Mouse (Mus musculus): ENCODE measurements around the gene Noc4l. TPM values are rescaled to one million over a fixed set of nuclear protein-coding genes. Genes with fewer than 3 reads are reported as not detected.

Gene Noc4l
- polyA plus RNA-seq, 1 experiment: 41.5 TPM

DNA sequence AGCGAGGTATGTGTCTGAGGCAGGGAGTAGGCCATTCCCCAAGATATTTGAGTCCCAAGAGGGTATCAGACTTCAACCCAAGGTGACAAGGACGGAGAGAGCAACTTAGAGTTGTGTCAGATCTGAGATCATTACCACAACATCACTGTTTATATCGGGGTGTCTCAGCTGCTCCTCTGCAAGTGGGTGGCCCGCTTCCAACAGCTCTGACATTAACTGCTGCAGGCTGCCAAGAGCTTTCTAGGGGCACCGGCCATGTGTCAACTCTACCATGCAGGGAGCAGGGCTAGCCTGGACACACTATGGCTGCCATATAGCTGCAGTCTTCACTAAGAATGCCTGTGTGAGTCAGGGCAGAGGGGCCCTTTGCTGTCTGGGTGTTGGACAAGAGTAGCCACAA is 43.3 kb downstream of the Noc4l start:
- no peak for DNase-seq (ENCODE audit: extremely low spot score in 1 of 2, low spot score in 1 of 2)

GRCm38 (mm10) chr5:110609425-110609824 is 43.8 kb downstream of the Noc4l start:
- DNase-seq (ENCODE audit: extremely low spot score in 1 of 2, low spot score in 1 of 2): no peak

DNA sequence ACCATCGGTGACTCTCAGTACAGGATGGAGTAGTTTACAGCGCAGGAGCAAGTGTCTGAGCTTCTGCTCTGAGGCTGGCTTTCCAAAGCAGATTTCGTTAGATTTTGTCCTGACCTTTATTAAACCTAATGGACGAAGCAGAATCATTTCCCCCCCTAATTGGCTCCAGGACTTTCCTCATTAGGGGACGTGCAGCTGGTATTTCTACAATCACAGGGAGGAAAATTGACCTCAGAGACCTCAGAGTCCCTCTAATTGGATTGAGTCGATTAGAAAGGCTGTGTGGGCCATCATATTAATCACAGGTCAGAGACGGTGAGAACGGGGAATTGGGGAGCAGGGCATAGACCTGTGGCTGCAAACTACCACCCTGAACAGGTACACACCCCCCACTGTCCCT is 44.3 kb downstream of the Noc4l start:
- no peak for DNase-seq (ENCODE audit: extremely low spot score in 1 of 2, low spot score in 1 of 2)

DNA sequence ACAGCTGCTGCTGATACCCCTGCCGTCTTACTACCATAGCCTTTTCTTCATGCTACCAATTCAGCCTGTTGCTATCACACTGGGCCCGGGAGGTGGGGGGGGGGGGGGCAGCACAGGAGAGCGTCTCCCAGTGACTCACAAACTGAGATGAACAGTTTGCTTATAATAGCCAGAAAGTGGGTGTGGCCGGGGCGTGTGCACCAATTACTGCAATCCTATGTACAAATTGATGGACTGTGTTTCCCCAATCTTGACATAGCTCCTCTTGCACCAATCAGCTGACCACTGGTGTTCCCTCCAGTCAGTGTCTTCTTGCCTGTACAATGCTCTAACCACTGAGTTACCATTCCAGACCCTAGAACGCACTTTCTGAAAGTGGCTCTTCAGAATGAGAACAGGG is 44.9 kb downstream of the Noc4l start:
- DNase-seq (ENCODE audit: extremely low spot score in 1 of 2, low spot score in 1 of 2): no peak

DNA sequence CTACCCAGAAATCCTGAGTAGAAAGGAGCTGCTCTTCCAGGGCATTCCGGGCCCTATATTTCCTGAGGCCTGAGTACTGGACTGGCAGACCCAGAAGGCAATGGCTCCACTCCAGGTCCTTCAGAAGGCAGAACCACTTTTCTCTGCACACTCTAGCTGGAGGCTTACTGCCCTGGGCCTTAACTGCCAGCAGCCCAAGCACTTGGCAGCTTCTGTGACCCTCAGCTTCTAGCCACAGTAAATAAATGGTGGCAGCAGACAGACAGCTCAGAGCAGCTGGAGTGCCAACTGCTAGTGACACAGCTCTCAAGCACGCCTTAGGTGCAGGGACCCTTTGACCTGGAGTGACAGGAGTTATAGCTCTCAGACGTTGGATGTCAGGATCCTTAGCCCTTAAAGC is 45.5 kb downstream of the Noc4l start:
- DNase-seq (ENCODE audit: extremely low spot score in 1 of 2, low spot score in 1 of 2): no peak

DNA sequence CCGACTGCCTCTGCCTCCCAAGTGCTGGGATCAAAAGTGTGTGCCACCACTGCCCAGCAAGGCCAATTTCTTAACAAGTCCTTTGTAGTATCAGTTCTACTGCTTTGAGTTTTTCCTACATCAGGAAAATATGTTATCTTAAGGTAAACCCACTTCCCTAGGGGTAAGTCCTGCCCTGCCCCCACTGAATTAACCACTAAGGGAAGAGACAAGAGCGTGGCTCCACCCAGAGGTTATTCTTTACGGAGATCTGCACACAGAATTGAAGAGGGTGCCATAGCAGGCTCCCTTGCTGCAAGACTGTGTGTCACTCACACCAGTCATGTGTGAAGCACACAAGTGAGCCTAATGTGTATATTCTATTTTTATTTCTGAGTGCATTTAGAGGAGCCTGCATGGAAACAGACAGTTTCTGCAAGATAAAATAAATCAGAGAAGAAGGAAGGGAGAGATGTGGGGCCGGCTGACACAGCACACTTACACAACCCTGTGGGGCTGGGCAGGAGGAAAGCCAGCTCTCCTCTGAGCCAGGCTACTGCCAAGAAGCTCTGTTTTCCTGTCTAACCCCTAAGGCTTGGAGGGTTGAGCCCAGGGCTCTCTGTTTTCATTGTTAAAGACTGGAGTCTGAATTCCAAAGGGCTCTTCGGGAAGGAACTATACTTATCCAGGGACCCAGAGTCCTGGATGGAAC is 47.5 kb downstream of the Noc4l start:
- DNase-seq (ENCODE audit: extremely low spot score in 1 of 2, low spot score in 1 of 2): no peak

- no peak for DNase-seq (ENCODE audit: extremely low spot score in 1 of 2, low spot score in 1 of 2)
Measured at GRCm38 (mm10) chr5:110604311-110604710, 48.9 kb downstream of the Noc4l start.

- DNase-seq (ENCODE audit: extremely low spot score in 1 of 2, low spot score in 1 of 2): no peak
Measured at GRCm38 (mm10) chr5:110603016-110603685, 50.1 kb downstream of the Noc4l start.

Other genes starting within 250 kb of the Noc4l start
- gene Fbrsl1, start 204.9 kb downstream of the Noc4l start, polyA plus RNA-seq (2012; rRNA removed): 54.9 and 60.8 TPM in 2 replicates
- 43.8 and 52.2 TPM in 2 replicates for gene Galnt9, start 109.1 kb downstream of the Noc4l start, polyA plus RNA-seq (2012; rRNA removed)
- gene Ddx51, start within 50 bp of the Noc4l start, polyA plus RNA-seq (2012; rRNA removed): 17.9 and 23.1 TPM in 2 replicates
- 31.8 and 37.4 TPM in 2 replicates for gene Ep400, start 117.3 kb upstream of the Noc4l start, polyA plus RNA-seq (2012; rRNA removed)
- 20.7 and 21.0 TPM in 2 replicates for gene Pus1, start 127.2 kb upstream of the Noc4l start, polyA plus RNA-seq (2012; rRNA removed)
- gene Ulk1, start 156.7 kb upstream of the Noc4l start, polyA plus RNA-seq (2012; rRNA removed): 60.3 and 64.3 TPM in 2 replicates
- gene Hscb, start 186.4 kb upstream of the Noc4l start, polyA plus RNA-seq (2012; rRNA removed): 17.2 and 18.0 TPM in 2 replicates
- 1.3 and 1.7 TPM in 2 replicates for gene Chek2, start 186.6 kb upstream of the Noc4l start, polyA plus RNA-seq (2012; rRNA removed)
- 6.7 and 7.3 TPM in 2 replicates for gene Ttc28, start 226.4 kb upstream of the Noc4l start, polyA plus RNA-seq (2012; rRNA removed)

Measured in frontal cortex, adult 2 months (tissue).